Mouse (Mus musculus) megakaryocyte, embryonic 14.5 days (primary cell): Measurements from ENCODE around the gene Plscr1.

Experiments
- FLI1 ChIP-seq: IDR thresholded peaks from 2 replicates; pipeline ENCODE4 v1.6.1; 2012; ENCODE audit warnings: low read length, inconsistent platforms, mixed read lengths
- GATA1 ChIP-seq: IDR thresholded peaks from 3 replicates; pipeline ENCODE4 v1.6.1; 2012; ENCODE audit warnings: mixed read lengths, low read length, inconsistent platforms, borderline replicate concordance

DNA sequence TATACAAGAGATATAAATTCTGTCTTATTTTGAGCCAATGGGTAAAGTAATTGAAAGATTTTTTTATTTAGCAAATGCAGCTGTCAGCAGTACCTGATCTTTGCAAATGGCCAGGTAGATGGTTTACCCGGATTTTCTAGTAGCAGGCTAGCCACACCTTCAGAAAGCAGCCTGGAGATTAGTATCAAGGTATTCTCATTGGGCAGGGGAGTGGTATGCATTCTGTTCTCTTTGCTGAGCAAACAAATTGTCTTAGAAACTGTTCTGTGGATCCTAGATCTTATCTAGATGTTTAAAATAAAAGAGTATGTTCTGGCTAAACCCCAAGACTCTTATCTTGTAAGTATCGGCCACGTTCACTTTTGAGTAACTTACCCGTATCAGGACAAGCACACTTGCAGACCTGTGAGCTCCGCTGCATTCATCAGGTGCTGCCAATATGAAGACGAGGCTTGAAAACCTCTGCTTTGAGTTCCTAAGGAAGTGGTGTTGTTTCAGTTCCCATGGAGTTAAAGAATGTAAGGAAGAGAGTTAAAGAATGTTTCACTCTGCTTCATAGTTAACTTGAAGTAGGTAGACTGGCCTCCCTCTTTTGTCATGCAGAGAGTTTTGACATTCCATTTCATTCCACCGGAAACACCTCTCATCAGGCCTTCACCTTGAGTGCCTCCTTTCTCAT is 11.1 kb downstream of the Plscr1 start:
- TF ChIP-seq GATA1 (no peak), FLI1 (no peak)
